Mouse (Mus musculus) neural tube, embryonic 11.5 days (tissue): ENCODE results near the gene Dctn5. TPM values are rescaled to one million over a fixed set of nuclear protein-coding genes. Genes with fewer than 3 reads are reported as not detected.

Experiments
- polyA plus RNA-seq: library from polyadenylated mRNA; unstranded; fragments of >200 nt; fragmentation: Nextera tagmentation; extraction: Ambion mirVana; gene quantifications from 2 replicates; pipeline ENCODE4 v1.2.1, GENCODE M21; 2014

The Dctn5 gene
- polyA plus RNA-seq, 1 experiment from 2014 or later = 153 TPM

Other genes with a start within 250 kb of the Dctn5 start
- 18.9 and 19.5 TPM in 2 replicates for gene Cog7, start 151.3 kb upstream of the Dctn5 start, polyA plus RNA-seq
- gene Gga2, start 111.8 kb upstream of the Dctn5 start, polyA plus RNA-seq = 70.4 and 72.5 TPM in 2 replicates
- gene Ubfd1, start 65.9 kb upstream of the Dctn5 start, polyA plus RNA-seq = 98.6 and 110 TPM in 2 replicates
- gene Ears2, start 65.8 kb upstream of the Dctn5 start, polyA plus RNA-seq = 13.0 and 14.2 TPM in 2 replicates
- gene Ndufab1, start 31.2 kb upstream of the Dctn5 start, polyA plus RNA-seq = 659 and 695 TPM in 2 replicates
- gene Palb2, start 56 bp upstream of the Dctn5 start, polyA plus RNA-seq = 17.0 and 20.5 TPM in 2 replicates
- 125 and 127 TPM in 2 replicates for gene Plk1, start 26.4 kb downstream of the Dctn5 start, polyA plus RNA-seq
- 0.08 TPM in 1 of 2 replicates, not detected in the other for gene Ern2, start 53.2 kb downstream of the Dctn5 start, polyA plus RNA-seq
- not detected in 2 replicates for gene Chp2, start 86.5 kb downstream of the Dctn5 start, polyA plus RNA-seq
- gene Prkcb, start 155.7 kb downstream of the Dctn5 start, polyA plus RNA-seq = 13.4 and 14.2 TPM in 2 replicates